Mouse (Mus musculus) kidney, postnatal 36 days (tissue): ENCODE measurements around the gene Prkce.

ENCODE experiments used
- DNase-seq, 2 experiments: peaks; one replicate each; pipeline ENCODE4 v3.0.0; 2021 to 2022; ENCODE audit warnings: mixed read lengths in 2 of 2

Gene Prkce

GRCm38 (mm10) chr17:86418334-86418733, 250.7 kb downstream of the Prkce start:
- no peak for DNase-seq

- no peak for DNase-seq
Observed at GRCm38 (mm10) chr17:86419199-86419598, 251.6 kb downstream of the Prkce start.

GRCm38 (mm10) chr17:86420646-86421338, 253.2 kb downstream of the Prkce start:
- no peak for DNase-seq

DNA sequence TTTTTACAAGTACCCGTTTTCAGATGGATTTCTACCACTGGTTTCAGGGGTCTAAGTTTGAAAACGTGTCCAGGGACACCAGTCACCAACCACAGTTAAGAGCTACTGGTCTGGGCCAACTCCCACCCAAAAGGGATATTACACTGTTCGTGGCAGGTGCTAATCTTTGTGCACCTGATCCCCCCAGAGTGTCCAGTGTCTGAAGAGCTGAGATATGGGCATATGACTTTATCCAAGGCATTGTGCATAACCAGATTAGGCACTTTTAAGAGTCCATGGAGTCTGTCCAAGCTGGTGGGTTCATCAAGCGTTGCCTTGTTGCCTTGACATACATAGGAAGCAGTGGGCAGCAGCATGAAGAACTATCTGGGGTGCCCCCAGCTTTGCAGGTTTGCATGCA, 254.4 kb downstream of the Prkce start:
- no peak for DNase-seq

- no peak for DNase-seq
Observed at GRCm38 (mm10) chr17:86429877-86430276, 262.3 kb downstream of the Prkce start.

- no peak for DNase-seq
Observed at GRCm38 (mm10) chr17:86433117-86433516, 265.5 kb downstream of the Prkce start.

- peak in 1 of 2 experiments; percentile 35 for DNase-seq
Observed at GRCm38 (mm10) chr17:86433813-86434212, 266.2 kb downstream of the Prkce start.

- no peak for DNase-seq
Observed at GRCm38 (mm10) chr17:86434781-86435180, 267.2 kb downstream of the Prkce start.

GRCm38 (mm10) chr17:86435570-86435969, 268.0 kb downstream of the Prkce start:
- DNase-seq = no peak

DNA sequence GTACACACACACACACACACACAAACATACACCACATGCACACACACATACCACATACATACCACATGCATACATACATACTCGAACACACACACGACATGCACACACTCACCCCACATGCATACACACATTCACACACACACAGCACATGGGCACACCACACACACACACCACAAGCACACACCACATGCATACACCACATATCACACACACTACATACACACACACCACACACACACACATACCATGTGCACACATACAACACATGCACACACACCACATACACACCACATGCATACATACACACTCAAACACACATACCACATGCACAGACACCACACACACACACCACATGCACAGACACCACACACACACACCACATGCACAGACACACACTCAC, 268.4 kb downstream of the Prkce start:
- DNase-seq = no peak

DNA sequence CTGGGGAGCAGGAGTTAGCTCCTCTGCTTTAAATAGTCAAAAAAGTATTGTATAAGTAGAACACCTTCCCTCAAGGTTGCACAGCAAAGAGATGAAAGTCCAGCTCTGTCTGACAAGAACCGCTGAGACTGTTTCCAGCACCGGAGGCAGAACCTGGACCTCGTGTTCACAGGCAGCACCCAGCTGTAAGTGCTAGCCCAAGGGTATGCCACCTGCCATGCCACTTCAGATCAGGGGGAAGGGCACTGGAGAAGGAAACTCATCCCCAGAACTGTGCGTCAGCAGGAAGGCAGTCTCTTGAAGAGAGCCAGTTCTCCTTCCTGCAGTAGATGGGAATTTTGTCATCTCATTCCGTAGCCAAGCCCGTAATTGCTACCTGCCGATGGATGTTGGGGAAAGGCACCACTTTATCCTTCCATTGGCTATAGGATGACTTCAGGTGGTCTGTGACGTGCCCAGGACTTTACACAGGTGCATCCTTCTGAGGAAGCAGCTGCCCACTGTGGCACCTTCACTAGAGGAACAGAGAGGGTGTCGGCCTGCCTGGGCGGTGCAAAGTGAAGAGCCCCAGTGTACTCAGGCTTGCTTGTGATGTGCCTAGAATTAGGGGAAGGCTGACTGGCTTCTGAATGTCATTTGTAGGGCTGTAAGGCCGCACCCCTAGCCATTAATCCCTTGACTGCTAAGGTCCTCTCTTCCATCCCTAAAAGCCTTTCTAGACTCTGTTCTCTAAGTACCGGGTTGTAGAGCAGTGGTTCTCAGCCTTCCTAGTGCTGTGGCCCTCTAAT, 269.2 kb downstream of the Prkce start:
- peak in 1 of 2 experiments; percentile 20 for DNase-seq

GRCm38 (mm10) chr17:86437516-86438277, 270.1 kb downstream of the Prkce start:
- DNase-seq = peak in 1 of 2 experiments; percentile 9

GRCm38 (mm10) chr17:86438278-86438661, 270.7 kb downstream of the Prkce start:
- no peak for DNase-seq

DNA sequence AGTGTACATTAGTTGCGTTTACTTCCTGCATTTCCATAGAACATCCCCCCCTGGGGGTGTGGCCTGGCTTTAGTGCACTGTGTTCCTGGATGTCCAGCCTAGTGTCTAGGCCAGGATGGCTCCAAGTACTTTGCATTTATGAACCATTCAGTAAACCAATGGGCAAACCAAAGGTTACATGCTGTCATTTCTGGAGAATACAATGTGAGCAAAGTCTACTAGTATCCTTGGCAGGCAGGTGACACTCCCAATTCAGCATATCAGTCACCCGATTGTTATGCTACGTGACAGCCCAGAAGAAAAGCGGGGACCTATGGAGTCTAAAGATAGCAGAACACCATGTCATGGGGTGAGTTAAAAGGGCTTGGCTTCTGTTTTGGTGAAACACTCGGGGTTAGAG, 271.2 kb downstream of the Prkce start:
- DNase-seq = peak in 1 of 2 experiments; percentile 21

DNA sequence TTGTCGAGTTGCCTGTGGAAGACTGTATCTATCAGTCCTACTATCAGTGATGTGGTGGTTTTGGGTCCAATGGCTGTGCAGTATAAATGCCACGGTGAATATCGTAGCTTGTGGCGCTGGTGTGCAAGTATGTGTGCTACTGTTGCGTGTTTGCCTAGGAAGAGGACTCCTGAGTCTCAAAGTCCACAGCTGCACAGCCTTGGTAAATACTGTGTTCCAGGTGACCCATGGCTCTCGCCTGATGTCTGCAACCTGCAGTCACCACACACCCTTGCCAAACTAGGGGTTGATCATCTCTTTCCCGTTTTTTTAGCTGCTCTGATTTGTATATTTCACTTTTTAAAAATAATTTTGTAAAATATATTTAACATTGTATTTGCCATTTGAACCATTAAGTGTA, 273.5 kb downstream of the Prkce start:
- DNase-seq = no peak

DNA sequence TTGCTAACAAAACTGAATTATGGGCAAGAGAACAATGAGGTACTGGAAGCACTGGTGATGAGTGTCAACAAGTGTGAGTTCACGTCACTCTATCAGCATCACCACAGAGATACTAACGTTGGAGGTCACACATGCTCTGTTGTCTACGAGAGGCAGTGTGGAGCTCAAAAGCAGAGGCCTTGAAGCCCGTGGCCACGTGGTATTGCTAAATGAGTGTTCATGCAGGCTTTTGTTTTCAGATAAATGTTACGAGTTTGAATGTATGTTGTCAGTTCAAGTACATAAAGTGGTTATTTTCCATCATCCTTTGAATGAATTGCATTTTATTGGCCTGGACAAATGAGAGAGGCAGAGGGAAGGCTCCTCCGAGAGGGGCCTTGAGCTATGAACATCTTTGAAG, 276.3 kb downstream of the Prkce start:
- no peak for DNase-seq

DNA sequence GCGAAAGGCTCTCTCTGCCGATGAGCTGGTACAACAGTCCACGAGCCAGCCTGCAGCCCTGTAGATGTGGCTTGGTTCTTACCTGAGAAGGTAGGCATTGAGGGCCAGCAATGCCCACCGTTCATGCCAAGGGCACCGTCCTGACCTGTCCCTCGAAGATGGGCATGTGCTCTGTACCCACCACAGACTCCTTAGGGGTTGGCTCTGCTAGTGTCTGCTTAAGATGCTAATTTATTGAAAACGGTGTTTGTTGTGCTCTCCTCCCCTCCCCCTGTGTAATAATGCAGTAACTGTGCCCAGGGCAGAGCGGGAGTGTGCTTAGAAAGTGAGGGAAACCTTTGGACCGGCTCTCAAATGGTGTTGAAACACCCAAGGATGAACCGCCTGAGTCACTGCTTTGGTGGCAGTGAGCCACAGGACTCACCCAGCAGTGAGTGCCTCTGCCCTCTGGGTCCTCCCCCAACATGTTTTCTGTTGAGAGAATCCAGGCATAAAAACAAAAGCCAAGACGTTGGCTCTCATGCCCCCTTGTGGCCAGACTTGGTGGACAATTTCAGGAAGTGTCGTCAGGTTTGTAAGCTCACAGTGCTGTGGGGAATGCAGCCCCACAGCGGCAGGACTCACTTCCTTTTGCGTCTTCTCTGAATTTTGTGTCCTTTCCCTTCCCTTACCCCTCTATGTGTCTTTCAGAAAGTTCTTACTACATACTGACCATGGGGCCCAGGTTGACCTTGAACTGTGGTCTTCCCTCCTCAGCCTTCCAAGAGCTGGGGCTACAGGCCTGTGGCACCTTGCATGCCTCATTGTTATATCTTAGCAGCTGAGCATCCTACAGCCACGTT, 277.2 kb downstream of the Prkce start:
- DNase-seq = peak; percentile 97 to 98

DNA sequence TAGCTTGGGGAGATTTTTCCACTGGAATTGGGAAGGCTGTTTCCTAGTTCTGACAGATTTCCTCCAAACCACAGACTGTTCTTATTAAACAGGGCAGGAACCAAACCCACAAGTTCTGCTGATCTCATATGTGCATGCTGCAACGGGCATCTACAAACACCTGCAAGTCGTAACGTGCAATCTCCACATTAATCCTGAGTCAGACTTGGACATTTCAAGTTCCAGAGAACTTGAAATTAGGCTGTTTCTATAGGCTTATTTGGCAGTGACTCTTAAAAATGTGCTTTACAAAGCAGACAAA, 277.8 kb downstream of the Prkce start:
- DNase-seq = no peak

DNA sequence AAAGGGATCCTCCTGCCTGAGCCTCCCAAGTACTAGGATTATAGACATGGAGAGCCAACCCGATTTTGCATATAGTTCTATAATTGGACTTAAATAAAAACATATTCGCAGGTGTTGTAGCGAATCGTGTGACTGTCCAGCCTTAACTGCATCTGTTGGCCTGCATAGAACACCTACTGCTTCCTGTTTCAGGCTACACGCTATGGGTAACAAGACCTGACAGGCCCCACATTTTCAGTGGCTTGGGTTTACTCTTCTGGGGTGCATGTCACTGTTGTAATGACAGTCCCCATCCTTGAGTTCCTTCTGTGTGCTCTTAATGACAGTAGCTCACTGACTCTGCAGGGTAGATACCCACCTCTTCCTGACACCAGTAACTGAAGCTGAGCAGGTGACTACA, 278.3 kb downstream of the Prkce start:
- DNase-seq = no peak

DNA sequence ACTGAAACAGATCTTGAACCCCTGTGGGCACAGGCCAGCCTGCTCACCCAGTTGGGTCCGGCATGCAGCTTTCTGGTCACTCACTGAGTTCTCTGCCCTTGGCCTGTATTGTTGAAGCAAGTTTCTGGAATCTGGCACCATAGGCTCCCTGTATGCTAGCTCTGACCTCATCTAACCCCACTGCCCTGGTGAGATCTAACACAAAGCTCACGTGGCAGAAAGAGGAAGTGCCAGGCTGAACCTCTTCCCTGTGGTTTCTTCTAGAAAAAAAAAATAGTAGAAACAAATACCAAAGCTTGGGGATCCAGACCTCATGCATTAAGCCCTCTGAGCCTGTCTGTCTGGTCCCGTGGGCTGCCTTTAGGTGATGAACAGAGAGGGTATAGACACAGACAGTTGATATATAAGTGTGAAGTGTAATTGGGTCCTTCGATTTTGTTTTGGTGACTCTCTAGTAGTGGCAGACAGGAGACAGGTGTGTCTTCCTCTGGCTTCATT, 279.6 kb downstream of the Prkce start:
- peak; percentile 46 to 65 for DNase-seq

- no peak for DNase-seq
Observed at GRCm38 (mm10) chr17:86452934-86453333, 285.3 kb downstream of the Prkce start.

GRCm38 (mm10) chr17:86453673-86454350, 286.2 kb downstream of the Prkce start:
- DNase-seq = no peak
